Mouse (Mus musculus): ENCODE results near the gene Ctdspl. TPM values are rescaled to one million over a fixed set of nuclear protein-coding genes. Genes with fewer than 3 reads are reported as not detected.
A peak's percentile ranks its signal among the peaks of the same experiment; 100 is the strongest.

The Ctdspl gene
- total RNA-seq, 2 experiments from 2014 or later = 31.9 to 38.7 TPM

GRCm38 (mm10) chr9:118940591-118941207 is 14.4 kb downstream of the Ctdspl start:
- no peak for DNase-seq (ENCODE audit: low spot score in 2 of 2)
- intact Hi-C loops (cut with DNase I) = no loop called here

DNA sequence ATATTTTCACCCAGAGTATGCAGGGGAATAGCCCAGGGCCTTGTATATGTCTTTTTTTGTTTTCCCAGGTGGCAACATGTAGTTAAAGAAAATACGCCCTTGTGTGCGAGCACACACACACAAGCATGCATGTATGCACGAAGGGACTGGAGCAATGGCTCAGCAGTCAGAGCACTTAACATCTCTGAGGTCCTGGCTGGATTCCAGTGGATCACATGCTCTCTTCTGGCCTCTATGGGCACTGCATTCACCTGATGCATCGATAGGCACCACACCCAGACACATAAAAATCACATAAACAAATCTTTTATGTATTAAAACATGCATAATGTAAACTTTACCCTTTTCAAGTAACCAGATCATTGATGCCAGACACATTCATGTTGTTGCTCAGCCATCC is 15.8 kb downstream of the Ctdspl start:
- DNase-seq (ENCODE audit: low spot score in 2 of 2) = no peak
- intact Hi-C loops (cut with DNase I) = no loop called here

GRCm38 (mm10) chr9:118943941-118944340 is 17.7 kb downstream of the Ctdspl start:
- intact Hi-C loops (cut with DNase I) = no loop called here
- DNase-seq (ENCODE audit: low spot score in 2 of 2) = no peak

- intact Hi-C loops (cut with DNase I) = no loop called here
- DNase-seq (ENCODE audit: low spot score in 2 of 2) = no peak
Measured at GRCm38 (mm10) chr9:118944388-118944787, 18.1 kb downstream of the Ctdspl start.

GRCm38 (mm10) chr9:118948486-118948885 is 22.2 kb downstream of the Ctdspl start:
- no peak for DNase-seq (ENCODE audit: low spot score in 2 of 2)
- intact Hi-C loops (cut with DNase I) = no loop called here

DNA sequence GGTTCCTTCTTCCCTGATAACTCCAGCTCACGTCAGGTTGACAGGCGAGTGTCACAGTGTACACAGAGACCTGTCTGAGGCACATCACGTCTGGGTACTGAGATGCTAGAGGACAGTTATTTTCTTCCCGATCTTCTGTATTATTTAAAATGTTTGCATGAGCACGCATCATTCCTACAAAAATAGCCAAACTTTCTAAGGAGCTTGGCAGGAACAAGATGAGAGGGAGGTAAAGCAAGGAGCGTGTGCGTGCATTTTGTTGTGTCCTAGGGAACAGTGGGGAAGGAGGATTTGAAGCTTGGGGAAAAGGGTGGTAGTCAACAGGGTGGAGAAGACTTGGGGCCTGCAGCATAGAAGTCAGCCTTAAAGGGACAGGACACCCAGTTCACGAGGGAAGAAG is 22.9 kb downstream of the Ctdspl start:
- DNase-seq (ENCODE audit: low spot score in 2 of 2) = peak in 1 of 2 experiments; percentile 76
- intact Hi-C loops (cut with DNase I) = loop anchor here (1.0 kb wide), 1 partner anchor 22 kb away; no protein-coding TSS in a partner anchor

- intact Hi-C loops (cut with DNase I) = loop anchor here (1.0 kb wide), 1 partner anchor 22 kb away; no protein-coding TSS in a partner anchor
- DNase-seq (ENCODE audit: low spot score in 2 of 2) = no peak
Measured at GRCm38 (mm10) chr9:118949654-118950053, 23.4 kb downstream of the Ctdspl start.

DNA sequence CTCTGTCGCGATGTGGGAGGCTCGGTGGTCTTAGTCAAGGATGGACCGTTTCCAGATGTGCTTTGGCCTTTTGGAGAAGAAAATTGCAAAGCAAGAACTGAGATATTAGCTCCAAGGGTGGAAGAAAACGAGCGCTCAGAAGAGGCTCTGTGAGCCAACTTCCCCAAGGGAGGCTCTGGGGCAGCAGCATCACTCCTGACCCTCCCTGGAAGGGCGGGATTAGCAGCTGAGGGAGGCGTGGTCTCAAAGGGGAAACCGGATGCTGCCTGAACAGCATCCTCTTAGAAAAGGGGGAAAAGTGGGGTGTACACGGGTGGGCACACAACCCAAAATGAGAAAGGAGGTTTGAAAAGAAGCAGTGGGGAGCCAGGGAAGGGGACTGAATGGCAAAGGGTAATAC is 23.8 kb downstream of the Ctdspl start:
- intact Hi-C loops (cut with DNase I) = no loop called here
- no peak for DNase-seq (ENCODE audit: low spot score in 2 of 2)

GRCm38 (mm10) chr9:118950751-118951150 is 24.5 kb downstream of the Ctdspl start:
- intact Hi-C loops (cut with DNase I) = no loop called here
- DNase-seq (ENCODE audit: low spot score in 2 of 2) = no peak

DNA sequence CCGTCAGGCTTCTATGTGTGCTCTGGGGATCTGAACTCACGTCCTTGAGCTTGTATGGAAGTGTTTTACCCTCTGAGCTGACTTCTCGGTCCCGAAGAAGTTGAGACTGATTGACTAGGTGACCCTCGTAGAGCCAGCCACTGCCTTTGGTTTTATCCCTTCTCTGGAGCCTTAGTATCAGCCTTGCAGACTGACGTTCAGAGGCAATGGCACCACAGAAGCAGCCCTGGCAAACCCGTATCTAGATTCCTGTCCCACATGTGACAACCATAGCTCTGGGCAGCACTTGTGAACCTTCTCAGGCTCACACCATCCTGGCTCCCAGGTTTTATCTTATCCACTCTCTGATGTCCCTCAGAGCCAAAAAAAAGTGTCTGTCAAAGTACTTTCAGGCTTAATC is 25.1 kb downstream of the Ctdspl start:
- intact Hi-C loops (cut with DNase I) = no loop called here
- DNase-seq (ENCODE audit: low spot score in 2 of 2) = no peak

- intact Hi-C loops (cut with DNase I) = no loop called here
- DNase-seq (ENCODE audit: low spot score in 2 of 2) = no peak
Measured at GRCm38 (mm10) chr9:118952180-118952579, 25.9 kb downstream of the Ctdspl start.

- DNase-seq (ENCODE audit: low spot score in 2 of 2) = peak in 1 of 2 experiments; percentile 86
- intact Hi-C loops (cut with DNase I) = loop anchor here (1.0 kb wide), 1 partner anchor 51 kb away; no protein-coding TSS in a partner anchor
Measured at GRCm38 (mm10) chr9:118953465-118954194, 27.4 kb downstream of the Ctdspl start.

GRCm38 (mm10) chr9:118958802-118959201 is 32.5 kb downstream of the Ctdspl start:
- no peak for DNase-seq (ENCODE audit: low spot score in 2 of 2)
- intact Hi-C loops (cut with DNase I) = no loop called here

DNA sequence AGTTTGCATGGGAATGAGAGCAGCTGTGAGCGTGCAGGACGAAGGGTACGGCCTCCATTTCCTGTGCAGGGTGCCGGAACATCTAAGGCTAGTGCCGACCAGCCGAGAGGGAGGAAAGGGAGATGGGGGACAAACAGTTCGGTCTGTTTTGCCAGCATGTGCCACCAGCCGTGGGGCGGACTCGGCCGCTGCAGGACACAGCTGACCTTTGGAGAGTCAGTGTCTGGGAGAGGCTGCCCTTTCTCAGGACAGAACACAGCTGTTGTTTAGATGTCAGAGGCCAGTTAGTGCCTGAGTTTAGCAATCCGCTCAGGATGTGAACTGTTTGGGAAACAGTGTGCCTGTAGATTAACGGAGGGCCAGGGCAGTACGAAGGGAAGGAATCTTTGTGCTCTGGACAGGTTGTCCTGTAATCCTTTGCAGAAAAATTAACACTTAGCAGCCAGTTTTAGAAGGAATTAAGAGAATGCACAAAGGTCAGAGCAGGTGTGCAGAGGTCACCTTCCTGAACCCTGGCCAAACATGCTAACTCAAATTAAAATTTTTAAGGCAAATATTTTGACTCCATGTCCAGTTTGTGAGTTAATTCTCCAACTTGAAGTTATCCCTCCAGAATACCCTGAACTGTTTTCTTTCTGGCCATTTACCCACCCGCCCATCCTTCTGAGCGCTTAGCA is 34.3 kb downstream of the Ctdspl start:
- DNase-seq (ENCODE audit: low spot score in 2 of 2) = no peak
- intact Hi-C loops (cut with DNase I) = no loop called here

DNA sequence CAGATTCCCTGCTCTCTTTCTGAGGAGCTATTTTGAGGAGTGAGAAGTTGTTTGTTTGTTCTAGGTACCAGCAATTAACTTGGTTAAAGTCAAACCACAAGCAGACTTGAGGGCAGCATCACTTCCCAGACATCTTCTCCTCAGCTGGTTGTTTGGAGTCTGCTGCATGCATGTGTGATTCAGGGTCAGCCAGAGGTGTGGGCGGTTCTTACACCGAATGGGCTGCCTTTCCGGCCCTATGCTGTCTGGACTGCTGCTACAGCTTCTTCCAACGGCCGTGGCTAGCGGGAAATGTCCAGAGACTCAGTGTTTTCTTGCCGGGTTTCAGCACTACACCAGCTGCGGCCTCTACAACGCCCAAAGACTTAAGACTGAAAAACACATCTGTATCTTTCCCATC is 36.9 kb downstream of the Ctdspl start:
- intact Hi-C loops (cut with DNase I) = no loop called here
- DNase-seq (ENCODE audit: low spot score in 2 of 2) = no peak

- no peak for DNase-seq (ENCODE audit: low spot score in 2 of 2)
- intact Hi-C loops (cut with DNase I) = no loop called here
Measured at GRCm38 (mm10) chr9:118964263-118965034, 38.2 kb downstream of the Ctdspl start.

- intact Hi-C loops (cut with DNase I) = no loop called here
- DNase-seq (ENCODE audit: low spot score in 2 of 2) = peak in 1 of 2 experiments; percentile 61
Measured at GRCm38 (mm10) chr9:118969810-118970209, 43.6 kb downstream of the Ctdspl start.

- intact Hi-C loops (cut with DNase I) = no loop called here
- DNase-seq (ENCODE audit: low spot score in 2 of 2) = no peak
Measured at GRCm38 (mm10) chr9:118973028-118973427, 46.8 kb downstream of the Ctdspl start.

DNA sequence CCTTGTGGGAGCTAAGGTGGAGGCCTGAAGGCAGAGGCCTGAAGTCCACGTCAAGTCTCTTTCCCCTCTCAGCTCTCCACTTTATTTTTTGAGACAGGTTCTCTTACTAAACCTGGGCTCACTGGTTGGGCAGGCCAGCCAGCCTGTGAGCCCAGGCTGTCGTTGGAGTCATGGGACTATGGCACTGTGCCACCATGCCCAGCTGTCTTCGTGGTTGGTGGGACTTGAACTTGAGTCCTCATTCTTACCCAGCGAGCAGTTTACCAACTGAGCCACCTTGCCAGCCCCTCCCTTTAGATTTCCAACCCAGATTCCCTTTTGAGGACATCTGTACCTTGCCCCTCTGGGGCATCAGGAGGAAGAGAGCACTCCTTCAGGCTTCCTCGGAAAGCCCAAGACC is 47.3 kb downstream of the Ctdspl start:
- intact Hi-C loops (cut with DNase I) = no loop called here
- DNase-seq (ENCODE audit: low spot score in 2 of 2) = no peak

DNA sequence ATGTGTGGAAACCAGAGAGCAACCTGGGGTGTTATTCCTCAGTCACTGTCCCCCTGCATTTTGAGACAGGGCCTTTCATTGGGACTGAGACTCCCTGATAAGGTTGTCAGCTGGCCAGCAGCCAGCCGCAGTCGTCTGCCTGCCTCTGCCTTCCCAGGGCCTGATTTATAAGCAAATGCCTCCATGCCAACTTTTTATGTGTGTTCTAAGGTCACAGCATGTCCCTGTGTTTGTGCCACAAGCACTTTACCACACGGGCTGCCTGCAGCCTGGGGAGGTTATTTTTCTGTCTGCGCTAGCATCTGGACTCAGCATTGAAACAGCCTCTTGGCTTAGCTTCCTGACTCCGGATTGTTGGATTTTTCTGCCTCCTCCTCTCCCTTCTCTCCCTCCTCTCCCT is 47.9 kb downstream of the Ctdspl start:
- intact Hi-C loops (cut with DNase I) = no loop called here
- DNase-seq (ENCODE audit: low spot score in 2 of 2) = peak in 1 of 2 experiments; percentile 57
